Mouse (Mus musculus): ENCODE results near the gene Ddx21. TPM values are rescaled to one million over a fixed set of nuclear protein-coding genes. Genes with fewer than 3 reads are reported as not detected.

Ddx21 gene
- polyA plus RNA-seq, 1 experiment from 2014 or later: 26.3 TPM

- no peak overlapping the region for H3K27ac ChIP-seq
- DNase-seq (no peak), ATAC-seq (ENCODE audit: low read depth) (no peak)
- H3K9me3 ChIP-seq (replicated peaks): no peaks in the 10 kb centered on the region
- peaks cover 27% of the 10 kb centered on the region for H3K36me3 ChIP-seq
- no peak overlapping the region for H3K4me3 ChIP-seq (replicated peaks)
- H3K27me3 ChIP-seq: no peaks in the 10 kb centered on the region
- H3K4me2 ChIP-seq: no peak overlapping the region
- H3K4me1 ChIP-seq (replicated peaks): no peaks in the 10 kb centered on the region
- 79% methylated on average over 1 of the region's 1 CpGs for WGBS (ENCODE audit: insufficient replicate concordance)
- no peak overlapping the region for H3K9ac ChIP-seq
These were observed 44.3 kb downstream of the Ddx21 start for GRCm38 (mm10) chr10:62557736-62558135.

- H3K4me2 ChIP-seq: no peak overlapping the region
- no peak overlapping the region for H3K9ac ChIP-seq
- DNase-seq: no peak
- WGBS (ENCODE audit: insufficient replicate concordance): 65% methylated on average over 6 of the region's 6 CpGs
- H3K9me3 ChIP-seq (replicated peaks): no peaks in the 10 kb centered on the region
- H3K27ac ChIP-seq: no peak overlapping the region
- H3K36me3 ChIP-seq: peaks cover 21% of the 10 kb centered on the region
- no peaks in the 10 kb centered on the region for H3K4me1 ChIP-seq (replicated peaks)
- no peaks in the 10 kb centered on the region for H3K27me3 ChIP-seq
- no peak overlapping the region for H3K4me3 ChIP-seq (replicated peaks)
- no peak for ATAC-seq (ENCODE audit: low read depth)
These were observed 45.6 kb downstream of the Ddx21 start for GRCm38 (mm10) chr10:62556558-62556901.

- H3K4me1 ChIP-seq (replicated peaks): no peaks in the 10 kb centered on the region
- DNase-seq (no peak), ATAC-seq (ENCODE audit: low read depth) (no peak)
- WGBS (ENCODE audit: insufficient replicate concordance): 60% methylated on average over 11 of the region's 11 CpGs
- H3K27ac ChIP-seq: no peak overlapping the region
- no peaks in the 10 kb centered on the region for H3K9me3 ChIP-seq (replicated peaks)
- H3K4me2 ChIP-seq: no peak overlapping the region
- no peaks in the 10 kb centered on the region for H3K27me3 ChIP-seq
- H3K4me3 ChIP-seq (replicated peaks): no peak overlapping the region
- H3K36me3 ChIP-seq: peaks cover 21% of the 10 kb centered on the region
- H3K9ac ChIP-seq: no peak overlapping the region
These were observed 46.1 kb downstream of the Ddx21 start for GRCm38 (mm10) chr10:62555705-62556557.

GRCm38 (mm10) chr10:62553611-62554091 is 48.4 kb downstream of the Ddx21 start:
- no peak overlapping the region for H3K27ac ChIP-seq
- H3K4me1 ChIP-seq (replicated peaks): peaks cover 7% of the 10 kb centered on the region
- no peak for ATAC-seq (ENCODE audit: low read depth)

GRCm38 (mm10) chr10:62550787-62551300 is 51.2 kb downstream of the Ddx21 start:
- Histone ChIP-seq H3K27ac (no peak overlapping the region), H3K36me3 (no peaks in the 10 kb centered on the region), H3K9me3 (replicated peaks) (no peaks in the 10 kb centered on the region), H3K27me3 (no peaks in the 10 kb centered on the region), H3K4me3 (replicated peaks) (no peak overlapping the region), H3K4me1 (replicated peaks) (peaks cover 12% of the 10 kb centered on the region), H3K4me2 (no peak overlapping the region), H3K9ac (no peak overlapping the region)
- ATAC-seq (ENCODE audit: low read depth): no peak
- 67% methylated on average over 7 of the region's 7 CpGs for WGBS (ENCODE audit: insufficient replicate concordance)
- no peak for DNase-seq

More at GRCm38 (mm10) chr10:62553611-62554091, 48.4 kb downstream of the Ddx21 start:
- H3K9me3 ChIP-seq (replicated peaks): no peaks in the 10 kb centered on the region
- WGBS (ENCODE audit: insufficient replicate concordance): 35% methylated on average over 12 of the region's 12 CpGs
- no peak for DNase-seq
- H3K4me2 ChIP-seq: no peak overlapping the region
- peaks cover 2% of the 10 kb centered on the region; the same call in 1 of the 2 replicates for H3K36me3 ChIP-seq
- no peaks in the 10 kb centered on the region for H3K27me3 ChIP-seq
- H3K4me3 ChIP-seq (replicated peaks): no peak overlapping the region
- no peak overlapping the region for H3K9ac ChIP-seq

GRCm38 (mm10) chr10:62549523-62550166 is 52.4 kb downstream of the Ddx21 start:
- Histone ChIP-seq H3K4me3 (replicated peaks) (no peak overlapping the region), H3K27ac (no peak overlapping the region), H3K4me2 (peak overlapping the region; percentile 33; the same call in 1 of the 2 replicates), H3K9ac (no peak overlapping the region), H3K36me3 (no peaks in the 10 kb centered on the region), H3K4me1 (replicated peaks) (peaks cover 12% of the 10 kb centered on the region), H3K9me3 (replicated peaks) (no peaks in the 10 kb centered on the region), H3K27me3 (no peaks in the 10 kb centered on the region)
- ATAC-seq (ENCODE audit: low read depth): peak; percentile 64
- peak; percentile 59 for DNase-seq
- 20% methylated on average over 14 of the region's 16 CpGs for WGBS (ENCODE audit: insufficient replicate concordance)

GRCm38 (mm10) chr10:62546441-62546840 is 55.6 kb downstream of the Ddx21 start:
- H3K4me2 ChIP-seq: no peak overlapping the region
- H3K9ac ChIP-seq: no peak overlapping the region
- DNase-seq (no peak), ATAC-seq (ENCODE audit: low read depth) (no peak)
- no peaks in the 10 kb centered on the region for H3K27me3 ChIP-seq
- no peaks in the 10 kb centered on the region for H3K36me3 ChIP-seq
- H3K9me3 ChIP-seq (replicated peaks): no peaks in the 10 kb centered on the region
- 69% methylated on average over 10 of the region's 10 CpGs for WGBS (ENCODE audit: insufficient replicate concordance)
- H3K4me3 ChIP-seq (replicated peaks): no peak overlapping the region
- peaks cover 31% of the 10 kb centered on the region for H3K4me1 ChIP-seq (replicated peaks)
- H3K27ac ChIP-seq: no peak overlapping the region

- Histone ChIP-seq H3K27ac (no peak overlapping the region), H3K4me3 (replicated peaks) (no peak overlapping the region), H3K9me3 (replicated peaks) (no peaks in the 10 kb centered on the region), H3K9ac (no peak overlapping the region), H3K4me1 (replicated peaks) (peaks cover 38% of the 10 kb centered on the region), H3K27me3 (no peaks in the 10 kb centered on the region), H3K4me2 (no peak overlapping the region), H3K36me3 (no peaks in the 10 kb centered on the region)
- no peak for DNase-seq
- no peak for ATAC-seq (ENCODE audit: low read depth)
These were observed 56.3 kb downstream of the Ddx21 start for GRCm38 (mm10) chr10:62545759-62546158.

GRCm38 (mm10) chr10:62544316-62544715 is 57.8 kb downstream of the Ddx21 start:
- Histone ChIP-seq H3K27ac (peak overlapping the region; percentile 30; the same call in 1 of the 2 replicates), H3K9ac (no peak overlapping the region), H3K4me2 (no peak overlapping the region), H3K36me3 (no peaks in the 10 kb centered on the region), H3K27me3 (no peaks in the 10 kb centered on the region), H3K9me3 (replicated peaks) (no peaks in the 10 kb centered on the region), H3K4me3 (replicated peaks) (no peak overlapping the region), H3K4me1 (replicated peaks) (peaks cover 39% of the 10 kb centered on the region)
- ATAC-seq (ENCODE audit: low read depth) (no peak), DNase-seq (no peak)
- WGBS (ENCODE audit: insufficient replicate concordance): 70% methylated on average over 4 of the region's 4 CpGs

- Histone ChIP-seq H3K9me3 (replicated peaks) (no peaks in the 10 kb centered on the region), H3K4me3 (replicated peaks) (no peak overlapping the region), H3K4me1 (replicated peaks) (peaks cover 39% of the 10 kb centered on the region), H3K9ac (no peak overlapping the region), H3K4me2 (peak overlapping the region; percentile 23; the same call in 1 of the 2 replicates), H3K27ac (peak overlapping the region; percentile 30), H3K27me3 (no peaks in the 10 kb centered on the region), H3K36me3 (no peaks in the 10 kb centered on the region)
- WGBS (ENCODE audit: insufficient replicate concordance): 20% methylated on average over 12 of the region's 12 CpGs
- DNase-seq (peak; percentile 32), ATAC-seq (ENCODE audit: low read depth) (peak; percentile 33)
These were observed 58.7 kb downstream of the Ddx21 start for GRCm38 (mm10) chr10:62543399-62543808.

GRCm38 (mm10) chr10:62542928-62543327 is 59.2 kb downstream of the Ddx21 start:
- 0 out of 2 replicates have a peak, but pooled peaks have one; percentile 2 for ATAC-seq (ENCODE audit: low read depth)
- WGBS (ENCODE audit: insufficient replicate concordance): 66% methylated on average over 8 of the region's 8 CpGs
- Histone ChIP-seq H3K27ac (peak overlapping the region; percentile 30), H3K9ac (no peak overlapping the region), H3K9me3 (replicated peaks) (no peaks in the 10 kb centered on the region), H3K4me1 (replicated peaks) (peaks cover 39% of the 10 kb centered on the region), H3K36me3 (no peaks in the 10 kb centered on the region), H3K27me3 (no peaks in the 10 kb centered on the region), H3K4me3 (replicated peaks) (no peak overlapping the region), H3K4me2 (peak overlapping the region; percentile 23; the same call in 1 of the 2 replicates)
- no peak for DNase-seq

Measured in liver, embryonic 13.5 days (tissue).